Mouse (Mus musculus) frontal cortex, postnatal 10 days (tissue): ENCODE measurements around the gene Pdgfb.

Experiments used
- DNase-seq, 2 experiments: peaks; one replicate each; pipeline ENCODE4 v3.0.0; 2022; ENCODE audit warnings: low spot score in 2 of 2, mixed read lengths in 1 of 2

Pdgfb gene

DNA sequence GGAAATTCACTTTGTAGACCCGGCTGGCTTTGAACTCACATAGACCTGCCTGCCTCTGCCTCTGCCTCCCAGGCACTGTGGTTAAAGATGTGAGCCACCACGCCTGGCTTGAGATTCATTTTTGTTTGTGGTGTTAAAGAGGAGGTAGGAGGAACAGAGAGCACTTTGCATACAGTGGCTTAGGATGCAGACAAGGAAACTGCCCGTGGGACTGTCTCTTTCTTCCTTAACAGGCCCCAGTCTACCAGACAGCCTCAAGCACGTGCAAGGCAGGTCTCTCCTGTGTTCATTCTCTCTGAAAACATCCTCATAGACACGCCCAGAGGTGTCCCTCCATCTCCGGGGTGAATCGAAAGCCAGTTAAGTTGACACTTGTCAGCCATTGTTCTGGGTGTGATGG lies 19.6 kb upstream of the Pdgfb start:
- no peak for DNase-seq

DNA sequence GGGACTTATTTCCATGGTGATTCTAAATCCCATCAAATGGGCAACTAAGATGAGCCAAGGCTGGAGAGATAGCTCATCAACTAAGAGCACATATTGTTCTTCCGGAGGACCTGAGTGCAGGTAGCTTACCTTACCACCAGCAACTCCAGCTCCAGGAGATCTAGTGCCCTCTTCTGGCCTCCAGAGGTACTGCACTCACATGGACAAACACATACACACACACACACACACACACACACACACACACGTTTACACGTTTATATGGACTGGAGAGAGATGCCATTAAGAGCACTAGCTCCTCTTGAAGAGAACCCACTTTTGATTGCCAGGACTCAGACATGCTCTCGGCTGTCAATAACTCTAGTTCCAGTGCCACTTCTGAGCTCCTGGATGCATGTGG lies 16.4 kb upstream of the Pdgfb start:
- no peak for DNase-seq

DNA sequence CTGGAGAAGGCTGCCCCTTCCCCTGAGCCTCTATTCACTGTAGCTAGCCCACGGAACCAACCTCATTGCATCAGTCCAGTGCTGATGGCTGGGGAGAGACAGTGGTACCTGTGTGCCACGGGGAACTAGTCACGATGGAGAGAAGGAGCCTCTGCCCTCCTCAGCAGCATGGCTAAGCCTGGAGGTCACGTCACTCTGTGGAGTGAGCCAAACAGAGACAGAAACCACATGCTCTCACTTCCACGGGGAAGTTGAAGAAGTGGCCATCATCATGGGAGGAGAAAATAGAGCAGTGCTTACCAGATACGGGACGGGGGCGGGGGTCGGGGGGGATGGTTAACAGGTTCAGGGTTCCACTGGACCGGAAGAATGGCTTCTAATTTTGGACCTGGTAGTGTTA lies 15.6 kb upstream of the Pdgfb start:
- no peak for DNase-seq

DNA sequence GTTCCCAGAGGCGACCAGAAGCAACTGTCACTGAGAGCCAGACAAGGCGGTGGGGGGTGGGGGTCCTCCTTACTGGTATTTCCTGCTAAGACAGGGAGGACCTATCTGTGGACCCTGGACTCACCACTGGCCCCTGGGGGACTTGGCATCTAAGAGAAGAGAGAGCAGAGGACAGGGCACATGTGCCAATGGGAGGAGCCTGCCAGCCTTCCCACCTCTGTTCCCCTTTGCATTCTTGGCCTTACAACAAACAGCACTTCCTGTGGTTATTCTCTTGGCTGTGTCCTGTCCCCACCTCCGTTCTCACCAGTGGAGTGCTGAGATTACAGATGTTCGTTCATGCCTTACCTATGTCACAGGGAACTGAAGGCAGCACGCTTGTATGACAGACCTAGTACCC lies 14.1 kb upstream of the Pdgfb start:
- DNase-seq, result no peak

DNA sequence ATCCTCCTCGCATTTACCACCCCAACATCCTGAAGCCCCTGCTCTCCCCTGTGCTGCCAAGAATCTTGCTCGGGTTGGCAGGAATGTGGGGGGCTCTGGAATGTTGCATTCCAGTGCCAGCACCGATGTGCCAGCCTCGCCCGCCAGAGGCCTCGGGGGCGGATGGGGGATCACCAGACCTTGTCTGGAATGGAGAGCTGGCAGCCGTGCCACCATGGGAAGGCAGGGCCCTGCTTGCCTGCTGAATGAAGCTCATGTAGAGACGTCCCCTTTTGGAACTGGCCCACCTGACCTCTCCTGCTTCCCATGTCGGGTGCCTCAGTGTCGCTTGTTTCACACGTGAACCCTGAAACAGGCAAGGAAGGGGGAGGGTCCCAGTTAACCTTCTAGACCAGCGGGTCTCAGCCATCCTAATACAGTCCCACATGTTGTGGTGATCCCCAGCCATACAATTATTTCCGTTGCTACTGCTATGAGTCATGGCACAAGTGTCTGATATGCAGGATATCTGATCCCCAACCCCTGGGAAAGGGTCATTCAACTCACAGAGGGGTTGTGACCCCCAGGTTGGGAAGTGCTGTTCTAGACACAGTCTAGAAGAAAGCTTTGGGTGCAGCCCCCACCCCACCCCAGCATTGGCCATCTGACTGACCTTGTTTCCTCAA lies 12.0 kb upstream of the Pdgfb start:
- no peak for DNase-seq

DNA sequence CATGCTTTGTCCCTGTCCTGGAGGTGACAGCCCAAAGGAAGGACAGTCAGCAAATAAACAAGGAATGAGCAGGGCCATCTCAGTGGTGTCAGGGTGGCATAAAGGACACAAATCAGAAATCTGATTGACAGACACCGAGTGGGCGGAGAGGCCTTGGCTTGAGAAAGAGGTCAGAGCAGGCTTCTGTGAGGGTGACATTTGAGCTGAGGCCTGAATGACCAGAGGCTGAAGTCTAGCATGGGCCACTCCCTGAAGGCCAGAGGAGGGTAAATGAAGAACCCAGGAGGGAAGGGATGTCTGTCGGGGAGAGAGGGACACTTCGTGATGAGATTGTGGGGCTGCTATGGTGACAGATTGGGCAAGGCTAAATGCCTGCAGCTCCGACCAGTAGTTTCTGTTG lies 11.3 kb upstream of the Pdgfb start:
- no peak for DNase-seq

DNA sequence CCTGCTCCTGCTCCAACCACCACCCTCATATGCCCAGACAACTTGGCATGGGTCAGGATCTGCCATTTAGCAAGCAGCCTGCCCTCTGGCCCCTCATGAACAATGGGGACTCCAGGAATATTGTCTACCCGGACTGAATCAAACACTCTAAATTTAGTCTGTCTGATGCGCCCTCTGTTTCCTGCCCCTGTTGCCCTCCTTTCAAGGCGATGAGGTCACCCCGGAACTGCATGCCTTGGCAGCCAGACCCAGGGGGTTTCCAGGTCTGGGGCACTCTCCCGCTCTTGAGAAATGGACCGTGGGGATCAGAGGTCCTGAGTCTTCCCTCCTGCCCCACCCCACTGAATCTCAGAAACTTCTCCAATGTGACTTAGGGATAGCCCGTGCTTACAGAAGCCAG lies 10.8 kb upstream of the Pdgfb start:
- DNase-seq, result no peak

DNA sequence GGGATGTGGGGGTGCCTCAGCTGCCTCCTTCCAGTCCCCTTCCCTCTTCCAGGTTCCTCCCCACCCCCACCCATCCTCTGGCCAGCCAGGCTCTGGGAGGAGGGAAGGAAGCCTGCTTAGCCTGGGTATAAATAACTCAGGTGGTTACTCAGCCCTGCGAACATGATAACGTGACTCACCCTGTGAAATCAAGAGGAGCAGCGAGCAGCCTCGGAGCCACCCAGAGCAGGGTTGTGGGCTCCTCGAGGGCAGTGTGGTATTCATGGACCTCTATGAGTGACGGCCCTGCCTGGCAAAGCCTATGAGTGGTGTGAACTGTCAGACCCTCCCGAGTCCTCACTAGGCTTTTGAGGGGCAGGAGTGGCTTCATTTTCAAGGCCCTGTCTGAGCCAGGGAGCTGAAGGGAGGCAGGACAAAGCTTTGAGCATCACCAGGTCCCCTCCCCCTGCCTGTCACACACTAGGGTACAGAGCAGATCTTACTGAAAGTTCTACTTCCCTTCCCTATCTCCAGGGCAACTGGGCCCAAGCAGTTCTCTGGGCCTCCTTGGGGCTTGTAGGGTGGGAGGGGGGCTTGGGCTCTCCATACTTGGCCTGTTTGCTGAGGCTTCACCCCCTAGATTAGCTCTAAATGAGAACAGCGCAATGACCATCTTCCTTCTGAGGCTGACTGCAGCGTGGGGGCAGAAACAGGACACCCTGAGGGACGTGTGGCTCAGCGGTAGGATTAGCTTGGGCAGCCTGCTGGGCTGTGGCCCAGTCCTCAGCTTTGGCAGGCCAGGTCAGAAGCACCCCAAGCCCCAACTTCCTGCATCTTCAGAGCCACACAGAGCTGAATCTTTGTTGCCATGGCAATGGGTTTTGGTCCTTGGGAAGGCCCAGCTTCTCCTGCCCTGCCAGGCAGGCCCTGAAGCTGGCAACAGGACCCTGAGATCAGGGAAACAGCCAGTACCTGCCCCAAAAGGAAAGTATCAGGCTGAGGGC lies 9.8 kb upstream of the Pdgfb start:
- DNase-seq, result no peak

DNA sequence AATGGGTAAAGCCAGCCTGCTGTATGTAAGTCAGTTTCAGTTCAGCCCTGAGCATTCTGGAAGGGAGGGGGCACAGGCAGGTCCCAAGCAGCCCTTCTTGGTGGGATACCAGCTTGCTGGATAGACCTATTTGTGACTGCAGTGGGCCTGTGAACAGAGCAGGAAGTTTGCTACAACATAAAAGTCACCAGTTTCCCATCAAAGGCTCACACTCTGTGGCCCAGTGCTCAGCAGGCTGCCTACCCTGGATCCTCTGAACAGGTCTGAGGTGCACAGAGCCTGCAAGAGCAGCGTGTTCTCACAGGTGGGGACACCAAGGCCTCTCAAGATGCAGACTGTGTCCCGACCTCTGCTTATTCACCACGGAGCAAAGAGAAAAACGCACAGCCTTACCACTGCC lies 5.7 kb upstream of the Pdgfb start:
- no peak for DNase-seq

DNA sequence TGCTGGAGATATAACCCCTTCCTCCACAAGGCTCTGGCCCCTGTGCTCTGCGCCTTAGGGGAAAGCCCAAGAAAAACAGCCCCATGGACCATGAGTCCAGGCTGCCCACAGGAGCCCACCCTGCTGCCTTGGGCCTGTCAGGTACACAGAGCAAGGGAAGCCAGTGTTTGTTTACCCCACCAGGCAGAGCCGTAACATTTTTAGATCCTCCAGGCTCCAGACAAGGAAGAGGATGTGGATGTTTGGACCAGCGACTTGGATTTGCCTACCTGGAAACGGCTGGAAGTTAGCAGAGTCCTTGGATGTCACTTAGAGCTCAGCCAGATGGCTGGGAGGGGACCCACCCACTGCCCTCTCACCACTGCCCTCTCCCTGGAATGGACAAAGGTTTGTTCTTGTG lies 4.8 kb upstream of the Pdgfb start:
- DNase-seq, result no peak

DNA sequence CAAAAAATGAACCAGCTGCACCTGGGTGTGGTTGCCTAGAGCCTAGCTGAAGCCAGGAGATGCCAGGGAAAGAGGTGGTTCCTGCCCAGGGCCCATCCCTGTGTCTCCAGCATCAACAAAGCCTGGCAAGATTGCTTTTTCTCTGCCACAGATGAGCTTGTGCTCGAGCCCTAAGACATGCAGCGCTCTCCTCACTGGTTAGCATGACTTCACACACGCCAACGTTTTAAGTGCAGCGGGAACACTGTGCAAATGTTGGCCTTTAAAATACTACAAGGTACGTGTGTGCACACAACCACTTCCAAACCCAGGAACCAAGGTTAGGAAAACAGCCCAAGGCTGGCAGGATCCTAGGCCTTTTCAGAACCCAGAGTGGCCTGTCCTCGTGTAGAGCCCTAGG lies 4.4 kb upstream of the Pdgfb start:
- DNase-seq, result no peak

DNA sequence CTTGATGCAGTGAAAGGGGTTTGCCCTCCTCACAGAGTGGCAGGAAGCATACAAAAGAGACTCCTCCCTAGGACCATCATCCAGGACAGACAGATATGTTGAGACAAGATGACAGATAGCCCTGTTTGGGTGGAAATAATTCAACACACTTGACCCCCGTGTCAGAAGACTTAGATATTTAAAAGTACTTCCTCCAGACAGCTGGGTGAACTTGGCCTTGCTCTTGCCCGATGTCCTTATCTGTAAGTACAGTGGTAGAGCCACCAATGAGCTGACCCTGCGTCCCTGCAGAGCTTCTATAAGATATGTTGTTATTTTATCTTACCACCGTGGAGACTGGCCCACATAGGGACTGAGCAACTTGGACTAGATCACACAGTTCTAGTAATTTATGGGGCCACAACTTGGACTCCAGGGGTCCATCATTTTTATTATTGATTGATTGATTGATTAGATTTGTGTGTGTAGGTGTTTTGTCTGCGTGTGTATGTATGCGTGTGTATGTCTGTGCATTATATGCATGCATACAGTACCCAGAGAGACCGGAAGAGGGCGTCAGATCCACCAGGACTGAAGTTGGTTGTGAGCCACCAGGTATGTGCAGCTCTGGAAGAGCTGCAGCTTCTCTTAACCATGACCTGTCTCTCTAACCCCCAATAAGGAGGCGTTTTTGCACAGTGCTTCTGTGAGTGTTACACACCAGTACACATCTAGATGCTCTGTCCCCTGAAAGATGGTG lies 2.0 kb upstream of the Pdgfb start:
- DNase-seq, result no peak

DNA sequence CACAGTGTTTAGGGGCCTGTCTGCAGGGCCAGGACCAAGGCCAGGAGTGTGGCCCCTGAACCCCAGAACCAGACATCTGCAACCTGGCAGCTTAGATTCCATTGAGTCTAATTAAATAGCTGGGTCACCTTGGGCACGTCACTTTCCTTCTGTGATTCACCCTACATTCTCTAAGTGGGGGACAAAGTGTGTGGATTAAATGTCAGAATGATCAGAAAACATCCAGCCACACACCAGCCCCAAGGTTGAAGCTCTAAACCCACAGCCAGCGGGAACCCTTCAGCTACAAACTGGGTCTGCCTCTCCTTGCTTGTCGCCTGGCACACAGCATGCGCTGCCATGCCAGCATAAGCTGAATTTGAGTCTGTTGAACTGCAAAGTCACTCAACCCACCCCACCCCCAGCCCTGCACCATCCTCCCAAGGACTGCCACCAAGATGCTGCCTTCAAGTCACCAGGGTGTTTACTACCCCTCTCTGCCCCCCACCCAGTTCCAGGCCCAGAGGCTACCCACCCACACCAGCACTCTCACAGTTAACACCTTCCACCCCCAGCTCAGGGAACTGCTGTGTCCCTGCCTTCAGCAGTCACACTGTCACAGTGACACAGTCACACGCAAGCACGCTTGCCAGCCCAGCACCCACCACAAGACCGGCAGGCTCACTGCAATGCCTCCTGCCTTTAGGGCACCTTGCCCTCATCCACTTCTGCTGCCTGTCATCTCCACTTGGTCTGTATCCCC lies 605 bp upstream of the Pdgfb start:
- peak; percentile 56 to 72 for DNase-seq

DNA sequence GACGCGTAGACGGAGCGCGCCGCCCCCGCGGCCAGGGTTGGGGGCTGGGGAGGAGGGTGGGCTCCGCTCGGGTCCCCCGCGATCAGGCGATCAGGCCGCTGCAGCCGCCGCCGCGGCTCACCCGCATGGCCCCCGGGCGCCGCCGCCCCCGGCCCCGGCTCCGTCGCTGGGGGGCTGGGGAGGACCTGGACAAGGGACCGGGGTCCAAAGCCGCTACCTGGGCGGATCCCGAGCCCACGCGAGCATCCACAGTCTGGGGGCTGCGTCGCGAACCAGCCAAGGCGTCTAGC lies 801 bp downstream of the Pdgfb start:
- no peak for DNase-seq

DNA sequence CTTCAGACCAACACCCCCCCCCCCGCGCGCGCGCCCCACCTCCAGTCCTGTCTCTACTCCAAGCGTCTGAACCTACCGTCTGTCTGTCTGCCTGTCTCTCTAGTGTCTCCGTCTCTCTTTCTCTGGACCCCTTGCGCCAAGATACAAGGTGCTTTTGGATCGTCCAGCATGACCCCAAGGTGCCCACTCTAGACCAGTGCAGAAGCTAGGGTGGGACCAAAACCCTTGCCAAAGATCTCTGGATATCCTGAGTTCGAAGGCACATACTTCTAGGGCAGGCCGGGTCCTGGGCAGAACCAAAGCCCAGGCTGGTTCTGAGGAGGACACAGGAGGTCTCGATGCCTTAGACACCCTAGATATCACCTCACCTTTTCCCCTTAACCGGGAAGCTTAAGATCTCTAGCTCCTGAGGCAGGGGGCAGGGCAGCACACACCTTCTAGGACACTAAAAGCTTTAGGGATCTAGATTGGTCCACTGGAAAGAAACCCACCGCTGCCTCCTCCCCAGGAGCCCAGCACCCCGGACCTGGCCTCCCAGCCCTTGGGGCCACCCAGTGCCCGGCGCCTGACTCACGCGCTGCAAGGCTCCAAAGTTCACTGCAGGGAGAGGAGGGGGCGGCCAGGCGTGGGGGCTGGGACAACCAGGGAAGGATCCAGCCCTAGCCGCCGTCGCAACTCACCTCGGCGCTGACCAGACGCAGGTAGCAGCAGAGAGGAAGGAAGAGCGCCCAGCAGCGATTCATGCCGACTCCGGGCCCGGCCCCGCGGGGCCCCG lies 1.3 kb downstream of the Pdgfb start:
- DNase-seq, result no peak

DNA sequence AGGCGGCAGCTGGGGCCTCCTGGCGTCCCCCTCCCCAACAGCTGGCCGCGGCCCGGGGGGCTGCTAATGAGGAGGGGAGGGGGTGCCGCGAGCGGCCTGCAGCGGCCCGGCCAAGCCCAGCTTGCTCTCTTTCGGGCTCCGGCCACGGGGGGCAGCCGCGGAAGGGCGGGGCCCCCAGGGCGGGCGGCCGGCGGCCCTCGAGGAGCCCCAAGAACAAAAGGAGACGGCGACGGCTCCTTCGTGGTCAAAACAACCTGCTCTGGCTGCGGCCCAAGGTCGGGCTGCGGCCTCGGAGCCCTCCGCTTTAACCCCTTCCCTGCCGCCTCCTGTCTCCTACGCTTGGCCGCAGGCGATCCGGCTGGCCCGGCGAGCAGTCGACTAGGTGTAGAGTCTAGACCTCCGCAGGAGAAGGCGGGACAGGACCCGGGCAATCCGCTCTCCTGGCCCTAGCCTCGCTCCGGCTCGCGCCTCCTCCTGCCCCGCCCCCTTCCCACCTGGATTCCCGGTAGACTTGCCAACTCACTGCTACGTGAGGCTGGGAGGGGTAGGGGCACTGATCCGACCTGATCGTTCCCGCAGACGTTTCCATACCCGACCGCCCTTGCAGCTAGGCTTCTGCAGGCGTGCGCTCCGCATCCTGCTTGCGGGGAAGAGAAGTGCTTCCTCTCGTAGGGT lies 2.1 kb downstream of the Pdgfb start:
- peak; percentile 66 to 71 for DNase-seq

DNA sequence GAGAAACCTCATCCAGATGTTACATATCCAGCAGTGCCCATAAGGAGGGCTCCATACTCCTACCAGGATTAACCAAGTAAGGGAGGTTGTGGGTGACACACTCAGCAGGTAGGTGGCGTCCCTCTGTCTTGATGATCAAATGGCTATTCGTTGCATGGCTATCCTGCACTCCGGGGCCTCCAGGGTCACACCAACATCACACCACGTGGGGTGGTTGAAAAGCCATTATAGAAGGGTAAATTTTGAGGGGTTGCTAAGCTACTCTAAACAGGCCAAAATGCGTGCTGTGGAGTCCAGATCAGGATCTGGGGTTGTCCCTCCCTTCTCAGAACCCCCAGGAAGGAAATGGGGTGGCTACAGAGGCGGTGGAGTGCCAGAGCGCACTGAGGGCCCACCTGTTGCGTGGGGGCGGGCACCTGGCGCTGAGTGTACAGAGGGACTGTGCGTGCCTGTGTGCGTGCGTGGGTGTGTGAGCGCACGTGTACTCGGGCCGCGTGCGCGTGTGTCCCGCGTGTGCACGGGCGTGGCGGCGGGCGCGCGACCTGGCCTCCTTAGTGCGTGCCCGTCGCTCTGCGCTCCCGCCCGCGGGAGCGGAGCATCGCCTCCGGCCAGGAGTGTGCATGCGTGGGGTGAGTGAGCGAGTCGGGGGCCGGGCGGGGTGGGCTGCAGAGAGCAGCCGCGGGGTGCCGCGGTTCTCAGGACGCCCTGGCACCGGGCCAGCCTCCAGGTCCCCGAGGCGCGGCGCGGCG lies 2.8 kb downstream of the Pdgfb start:
- DNase-seq, result peak; percentile 83

DNA sequence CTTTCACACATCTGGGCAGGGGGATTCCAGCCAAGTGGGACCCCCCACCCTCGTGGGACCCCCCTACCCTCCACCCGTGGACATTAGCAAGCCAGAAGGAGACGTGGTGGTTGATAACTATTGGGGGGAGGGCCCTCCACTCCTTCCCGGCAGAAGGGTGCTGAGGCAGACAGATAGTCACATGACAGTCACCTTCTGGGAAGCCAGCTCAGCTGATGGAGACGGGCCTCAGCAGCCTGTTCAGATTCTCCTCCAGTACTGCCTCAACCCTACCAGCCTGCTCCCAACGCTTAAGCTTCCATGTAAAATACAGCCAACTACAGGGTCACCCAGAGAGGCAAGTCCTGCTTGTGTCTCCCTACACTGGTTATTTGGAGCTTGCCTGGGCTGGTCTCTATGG lies 3.6 kb downstream of the Pdgfb start:
- no peak for DNase-seq

DNA sequence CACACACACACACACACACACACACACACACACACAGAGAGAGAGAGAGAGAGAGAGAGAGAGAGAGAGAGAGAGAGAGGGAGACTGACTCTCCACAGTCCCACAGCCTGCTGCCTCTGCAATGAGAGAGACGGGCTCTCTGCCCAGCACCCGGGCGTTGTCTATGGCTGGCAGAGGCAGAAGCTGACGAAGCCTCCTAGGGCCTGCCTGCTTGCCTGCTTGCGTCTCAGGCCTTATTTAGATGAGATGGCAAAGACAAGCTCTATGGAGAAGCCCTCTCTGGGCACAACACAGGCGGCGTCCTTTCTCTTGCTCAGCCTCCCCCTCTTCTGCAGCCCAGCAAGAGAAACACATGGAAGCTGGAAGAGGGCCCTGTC lies 4.6 kb downstream of the Pdgfb start:
- peak; percentile 56 to 70 for DNase-seq
